Mouse (Mus musculus) monocyte, adult 59 days (primary cell): ENCODE results near the gene Nipsnap3b. TPM values are rescaled to one million over a fixed set of nuclear protein-coding genes. Genes with fewer than 3 reads are reported as not detected.

Source experiments
- total RNA-seq, 2 experiments: library from RNA; stranded (reverse); gene quantifications; one replicate each; pipeline ENCODE4 v1.2.4; 2023

The Nipsnap3b gene
- total RNA-seq: 10 to 100 TPM; 48.9 to 53.7 TPM

DNA sequence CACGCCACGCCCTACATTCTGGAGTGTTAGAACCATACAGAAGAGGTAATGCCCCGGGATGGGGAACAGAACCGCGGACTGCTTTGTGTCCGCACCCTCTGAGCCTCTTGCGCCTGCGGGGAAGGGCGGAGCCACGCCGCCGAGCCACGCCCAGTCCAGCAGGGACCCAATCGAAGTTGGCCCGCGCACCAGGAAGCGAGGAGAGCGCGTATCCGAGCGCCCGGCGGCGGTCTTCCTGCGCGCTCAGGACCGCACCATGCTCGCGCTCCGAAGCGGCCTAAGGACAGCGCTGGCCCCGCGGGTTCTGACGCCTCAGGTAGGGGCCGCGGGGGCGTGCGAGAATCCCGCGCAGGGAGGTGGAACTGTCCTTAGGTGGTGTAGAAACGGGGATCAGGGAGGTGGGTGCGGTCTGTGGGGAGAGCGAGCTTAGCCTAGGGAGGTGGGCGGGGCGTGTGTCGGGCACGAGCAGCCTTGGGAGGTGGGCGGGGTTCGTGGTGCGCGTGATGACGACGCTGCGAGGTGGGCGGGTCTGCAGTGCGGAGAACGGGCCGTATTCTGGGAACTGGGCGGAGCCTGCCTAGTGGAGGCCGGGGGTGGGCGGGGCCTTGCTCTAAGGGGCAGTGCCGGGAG lies at the start of gene Nipsnap3b:
TSS of gene Nipsnap3b (plus strand) at position 149 of the 630 bp plus-strand sequence.

DNA sequence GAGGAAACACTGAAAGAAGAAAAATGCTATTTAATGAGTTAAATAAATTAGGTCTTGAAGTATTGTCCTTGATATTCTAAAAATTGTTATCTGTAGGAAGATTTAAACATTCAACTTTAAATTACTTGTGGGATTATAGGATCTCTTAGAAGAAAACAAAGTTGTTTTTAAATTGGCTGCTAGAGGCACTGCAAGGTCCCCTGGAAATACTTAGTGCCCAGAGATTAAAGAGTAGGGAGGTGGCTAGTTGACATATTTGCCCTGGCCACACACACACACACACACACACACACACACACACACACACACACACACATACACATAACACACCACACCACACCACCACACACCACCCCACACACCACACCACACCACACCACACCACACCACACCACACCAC lies 47.4 kb upstream of the Nipsnap3b start, which contains the start of gene Olfr270:
TSS of gene Olfr270 (plus strand) at position 301 of the 400 bp plus-strand sequence.

GRCm38 (mm10) chr4:52989248-52989647 lies 22.4 kb upstream of the Nipsnap3b start, which contains the start of gene Nipsnap3a:
TSS of gene Nipsnap3a (plus strand) at chr4:52989272.

Other genes starting within 250 kb of the Nipsnap3b start
- not detected for gene Olfr275, start 197.3 kb upstream of the Nipsnap3b start, total RNA-seq
- not detected for gene Olfr273, start 152.6 kb upstream of the Nipsnap3b start, total RNA-seq
- gene Olfr272, start 92.7 kb upstream of the Nipsnap3b start, total RNA-seq: not detected
- gene Olfr270, start 47.3 kb upstream of the Nipsnap3b start, total RNA-seq: not detected
- not detected for gene Nipsnap3a, start 22.6 kb upstream of the Nipsnap3b start, total RNA-seq
- 10 to 100 TPM; 21.4 to 23.4 TPM for gene Abca1, start 148.0 kb downstream of the Nipsnap3b start, total RNA-seq